Mouse (Mus musculus) heart, adult 11 months (tissue): ENCODE data around the gene Krt19.

Experiments used
- DNase-seq: peaks from one replicate; pipeline ENCODE4 v3.0.0; 2022

Gene Krt19

DNA sequence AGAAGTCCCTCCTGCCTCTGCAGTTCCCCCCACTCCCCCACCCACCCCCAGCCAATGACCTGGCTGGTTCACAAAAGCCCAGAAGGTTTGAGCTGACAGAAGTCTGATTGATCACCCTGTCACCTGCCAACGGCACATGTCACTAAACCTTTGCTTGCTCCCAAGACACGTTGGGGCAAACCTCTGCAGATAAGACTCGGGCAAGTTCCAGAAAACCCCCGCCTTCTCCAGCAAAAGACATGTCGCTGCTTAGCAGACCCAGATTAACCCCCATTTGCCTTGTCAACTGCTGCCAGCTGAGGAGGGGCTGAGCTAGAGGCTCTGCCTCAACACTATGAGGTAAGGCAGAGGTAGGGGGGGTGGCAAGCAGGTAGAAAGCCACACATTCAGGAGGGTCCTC is 11.9 kb downstream of the Krt19 start:
- no peak for DNase-seq

- no peak for DNase-seq
Measured at GRCm38 (mm10) chr11:100135731-100136130, 12.7 kb downstream of the Krt19 start, which contains the start of gene Krt15. Krt15 (minus strand) TSS chr11:100135928.

DNA sequence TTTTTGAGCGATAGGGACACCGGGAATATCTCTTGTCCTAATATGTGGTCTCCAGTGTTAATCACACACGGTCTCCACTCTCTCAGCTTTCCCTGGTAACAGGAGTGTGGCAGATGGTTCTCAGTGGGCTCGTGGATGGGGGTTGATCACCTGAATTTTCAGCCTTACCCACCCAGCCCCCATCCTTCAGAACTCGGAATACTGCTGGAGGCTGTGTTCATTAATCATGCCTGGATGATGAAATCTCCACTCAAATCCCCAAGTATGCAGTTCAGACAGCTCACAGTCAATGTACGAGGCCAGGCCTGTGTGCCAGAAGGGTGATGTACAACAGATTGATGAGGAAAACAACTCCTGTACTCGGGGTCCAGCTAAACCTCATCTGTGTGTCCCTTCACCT is 23.6 kb downstream of the Krt19 start:
- DNase-seq = no peak

- no peak for DNase-seq
Measured at GRCm38 (mm10) chr11:100121466-100121865, 27.0 kb downstream of the Krt19 start, which contains the start of gene Krt13. Krt13 (minus strand) TSS chr11:100121566.

DNA sequence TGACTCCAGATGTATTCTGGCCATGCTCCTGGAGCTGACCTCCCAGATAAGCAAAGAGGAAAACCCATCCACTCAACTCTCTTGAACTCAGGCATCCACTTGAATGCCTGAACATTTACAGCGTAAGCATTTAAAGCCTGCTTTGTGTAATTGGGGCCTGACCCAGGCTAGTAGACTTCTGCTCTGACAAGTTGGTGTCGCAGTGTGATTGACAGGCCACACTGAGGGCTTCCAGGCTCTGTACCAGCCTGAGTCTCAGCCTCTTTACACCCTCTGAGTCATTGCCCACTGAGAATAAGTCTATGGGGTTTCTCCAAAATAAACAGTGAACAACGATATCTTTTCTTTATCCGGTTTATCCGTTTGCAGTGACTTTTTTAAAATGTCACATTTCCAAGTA is 28.1 kb downstream of the Krt19 start:
- no peak for DNase-seq

GRCm38 (mm10) chr11:100113742-100114029 is 34.8 kb downstream of the Krt19 start:
- DNase-seq = no peak

DNA sequence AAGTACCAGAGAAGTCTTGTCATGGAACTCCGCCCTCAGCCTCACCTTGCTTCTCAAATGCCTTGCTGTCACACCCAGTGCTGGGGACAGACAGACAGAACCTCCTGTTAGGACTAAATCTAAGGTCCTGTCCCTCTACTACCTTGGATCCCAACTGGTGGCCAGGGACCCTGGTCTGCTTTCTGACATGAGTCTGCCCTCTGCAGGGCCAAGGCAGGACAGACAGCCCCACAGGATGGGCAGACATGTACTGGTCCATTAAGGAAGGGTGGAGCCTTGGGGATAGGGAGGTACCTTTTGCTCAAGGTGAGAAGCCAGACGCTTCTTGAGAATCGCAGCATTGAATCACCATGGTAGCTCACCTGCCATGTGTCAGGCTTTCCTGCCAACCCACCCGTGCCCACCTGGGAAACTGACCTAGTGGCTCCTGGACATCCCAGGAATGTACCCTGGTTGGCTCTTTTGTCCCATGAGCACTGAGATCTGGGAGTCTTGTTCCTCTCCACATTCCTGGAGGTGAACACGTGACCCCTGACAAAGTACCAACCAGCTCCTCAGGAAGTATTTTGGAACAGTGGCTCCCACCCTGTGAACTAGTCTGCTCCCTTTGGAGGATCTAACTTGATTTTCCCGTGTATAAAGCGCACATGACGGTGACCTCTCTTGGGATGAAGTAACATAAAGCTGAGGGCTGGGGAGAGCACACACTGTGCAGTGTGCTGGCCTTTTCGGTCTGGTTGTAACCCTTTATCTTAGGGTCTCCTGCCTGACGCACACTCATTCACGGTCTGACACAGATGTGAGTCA is 35.3 kb downstream of the Krt19 start:
- DNase-seq = no peak

- DNase-seq = no peak
Measured at GRCm38 (mm10) chr11:100105576-100106122, 42.8 kb downstream of the Krt19 start, which contains the start of gene Krt36. Krt36 (minus strand) TSS chr11:100105626.

DNA sequence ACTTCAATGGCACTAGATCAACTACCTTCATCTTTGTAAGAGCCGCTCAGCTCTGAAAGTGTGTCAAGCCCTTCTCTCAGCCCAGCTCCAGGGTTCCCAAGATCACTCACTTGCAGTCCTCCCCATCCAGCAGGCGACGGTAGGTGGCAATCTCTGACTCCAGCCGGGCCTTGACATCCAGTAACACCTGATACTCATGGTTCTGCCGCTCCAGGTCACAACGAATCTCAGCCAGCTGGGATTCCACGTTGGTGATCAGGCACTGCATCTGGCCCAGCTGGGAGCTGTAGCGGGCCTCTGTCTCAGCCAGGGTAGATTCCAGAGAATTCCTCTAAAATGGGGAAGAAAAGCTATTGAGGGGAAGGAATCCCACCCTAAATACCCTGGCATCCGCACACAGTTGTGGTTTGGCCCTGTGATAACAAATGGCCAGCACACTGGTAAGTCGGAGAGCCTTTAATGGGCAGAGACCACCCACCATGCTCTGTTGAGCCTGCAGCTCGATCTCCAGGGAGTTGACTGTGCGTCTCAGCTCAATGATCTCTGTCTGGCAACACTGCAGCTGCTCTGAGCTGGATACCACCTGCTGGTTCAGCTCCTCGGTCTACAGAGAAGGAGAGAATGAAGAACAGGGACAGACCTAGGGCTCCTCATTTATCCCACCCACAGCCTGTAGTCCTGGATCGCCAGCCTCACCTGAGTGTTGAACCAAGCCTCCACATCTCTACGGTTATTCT is 45.6 kb downstream of the Krt19 start:
- no peak for DNase-seq

- DNase-seq = no peak
Measured at GRCm38 (mm10) chr11:100100391-100100790, 48.1 kb downstream of the Krt19 start.

GRCm38 (mm10) chr11:100097819-100098218 is 50.6 kb downstream of the Krt19 start:
- DNase-seq = no peak

DNA sequence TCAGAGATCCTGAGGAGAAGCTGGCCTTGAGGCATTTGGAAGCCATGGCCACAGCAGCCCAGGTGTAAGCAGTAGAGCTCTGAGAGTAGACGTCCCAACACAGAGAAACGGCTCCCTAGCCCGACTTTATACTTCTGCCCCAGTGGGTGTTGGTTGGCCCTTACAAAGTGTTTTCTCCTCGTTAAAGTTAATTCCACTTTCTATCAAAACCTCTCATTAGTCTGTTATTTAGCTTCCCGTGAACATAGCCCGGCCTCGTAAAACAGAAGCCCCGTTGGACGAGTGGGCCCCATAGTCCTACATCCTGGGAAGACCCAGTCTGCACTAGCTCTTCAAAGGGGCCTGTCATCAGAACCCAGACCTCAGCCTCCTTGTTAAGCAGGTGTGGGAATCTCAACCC is 52.3 kb downstream of the Krt19 start, which contains the start of gene Krt35:
Krt35 (minus strand) TSS at position 101 of the 400 bp plus-strand sequence.
- DNase-seq = no peak
